Mouse (Mus musculus) ES-Bruce4 (cell line): Measurements from ENCODE around the gene Slit3. TPM values are rescaled to one million over a fixed set of nuclear protein-coding genes. Genes with fewer than 3 reads are reported as not detected.

Experiments
- H3K27ac ChIP-seq: 2 replicates; pipeline ENCODE4 v1.5.1; 2012; ENCODE audit warnings: low read length, inconsistent platforms; ENCODE audit not compliant: insufficient read depth
- H3K27me3 ChIP-seq: 2 replicates; pipeline ENCODE4 v1.6.1; 2012; ENCODE audit warnings: mild to moderate bottlenecking, low read length, inconsistent platforms; ENCODE audit not compliant: control insufficient read depth, poor library complexity, insufficient read depth, severe bottlenecking
- H3K36me3 ChIP-seq: 2 replicates; pipeline ENCODE4 v1.6.1; 2012; ENCODE audit warnings: inconsistent platforms, mild to moderate bottlenecking, low read length, moderate library complexity; ENCODE audit not compliant: control insufficient read depth, poor library complexity, insufficient read depth, severe bottlenecking
- H3K4me1 ChIP-seq: one replicate; pipeline ENCODE4 v1.8.1; 2011; ENCODE audit warnings: low read length; ENCODE audit not compliant: control insufficient read depth, insufficient read depth
- H3K4me3 ChIP-seq: 2 replicates; pipeline ENCODE4 v1.5.1; 2011; ENCODE audit warnings: low read depth, mild to moderate bottlenecking, low read length
- H3K9ac ChIP-seq: 2 replicates; pipeline ENCODE4 v1.6.1; 2012; ENCODE audit warnings: low read depth, mild to moderate bottlenecking, inconsistent platforms; ENCODE audit not compliant: poor library complexity, severe bottlenecking
- H3K9me3 ChIP-seq: replicated peaks from 2 replicates; pipeline ENCODE4 v1.6.1; 2012; ENCODE audit warnings: mild to moderate bottlenecking, low read length, inconsistent platforms; ENCODE audit not compliant: control insufficient read depth, poor library complexity, insufficient read depth, severe bottlenecking
- CTCF ChIP-seq: IDR thresholded peaks from one replicate; pipeline ENCODE4 v1.8.1; 2011; ENCODE audit warnings: low read depth, low read length
- EP300 ChIP-seq: IDR thresholded peaks from 2 replicates; pipeline ENCODE4 v1.6.1; 2011; ENCODE audit warnings: low read depth, low read length; ENCODE audit not compliant: insufficient read depth
- POLR2A ChIP-seq: IDR thresholded peaks from one replicate; pipeline ENCODE4 v1.8.1; 2011; ENCODE audit warnings: low read length; ENCODE audit not compliant: insufficient read depth
- polyA plus RNA-seq: library from polyadenylated mRNA; stranded (reverse); fragments of >200 nt; gene quantifications from 2 replicates; pipeline ENCODE4 v1.2.4, GENCODE M21; 2011; ENCODE audit warnings: low read depth; ENCODE audit not compliant: missing spikeins, insufficient read depth, insufficient read length

Slit3 gene
- polyA plus RNA-seq, 1 experiment = 2.8 TPM

DNA sequence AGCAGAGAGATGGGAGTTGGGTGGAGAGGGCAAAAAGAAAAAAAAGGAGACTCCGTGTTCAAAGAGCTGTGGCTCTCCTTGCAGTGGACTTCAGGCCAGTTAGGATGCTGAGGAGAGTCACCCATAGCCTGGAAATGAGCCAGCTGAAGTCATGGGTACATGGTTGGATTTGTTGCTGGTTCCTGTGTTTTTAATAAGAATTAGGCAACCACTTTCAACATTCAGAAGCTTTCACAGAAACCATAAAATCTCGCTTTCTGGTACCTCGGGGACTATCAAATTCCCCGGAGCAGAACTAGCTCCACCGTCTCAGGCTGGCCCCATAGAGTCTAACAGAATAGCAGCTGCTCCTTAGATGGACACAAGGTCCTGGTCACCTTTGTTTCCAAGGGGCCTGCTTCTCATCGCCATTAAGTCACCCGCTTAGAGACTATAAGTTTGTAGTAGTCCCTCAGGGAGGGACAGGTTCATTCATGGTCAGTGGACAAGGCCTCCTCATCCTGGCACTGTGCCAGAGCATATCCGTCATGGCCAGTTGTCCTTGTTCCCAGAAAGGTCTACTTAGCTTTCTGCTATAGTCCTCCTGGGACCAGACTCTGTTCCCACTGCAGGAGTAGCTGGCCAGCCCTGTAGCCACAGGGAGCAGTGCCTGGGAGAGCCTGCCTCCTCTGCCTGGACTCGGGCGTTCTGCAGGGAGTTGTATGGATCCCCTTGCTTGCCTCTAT, 505.3 kb downstream of the Slit3 start:
- Histone ChIP-seq H3K4me1 (no peaks in the 10 kb centered on the region), H3K27ac (no peak overlapping the region), H3K4me3 (no peak overlapping the region), H3K9ac (no peak overlapping the region), H3K27me3 (no peaks in the 10 kb centered on the region), H3K9me3 (no peaks in the 10 kb centered on the region), H3K36me3 (no peaks in the 10 kb centered on the region)
- no peak for TF ChIP-seq EP300
- no peak for TF ChIP-seq CTCF
- no peak for TF ChIP-seq POLR2A

- no peak overlapping the region for H3K9ac ChIP-seq
- H3K9me3 ChIP-seq = no peaks in the 10 kb centered on the region
- H3K27me3 ChIP-seq = no peaks in the 10 kb centered on the region
- no peak for TF ChIP-seq POLR2A
- TF ChIP-seq CTCF = no peak
- TF ChIP-seq EP300 = no peak
- no peak overlapping the region for H3K27ac ChIP-seq
- H3K4me3 ChIP-seq = no peak overlapping the region
- no peaks in the 10 kb centered on the region for H3K36me3 ChIP-seq
- no peaks in the 10 kb centered on the region for H3K4me1 ChIP-seq
These were observed 506.8 kb downstream of the Slit3 start for GRCm38 (mm10) chr11:35627815-35628214.

GRCm38 (mm10) chr11:35632262-35632661, 511.2 kb downstream of the Slit3 start:
- no peak overlapping the region for H3K9ac ChIP-seq
- TF ChIP-seq CTCF (no peak), EP300 (no peak), POLR2A (no peak)
- no peak overlapping the region for H3K4me3 ChIP-seq
- H3K27ac ChIP-seq = no peak overlapping the region
- H3K9me3 ChIP-seq = no peaks in the 10 kb centered on the region
- H3K27me3 ChIP-seq = no peaks in the 10 kb centered on the region
- no peaks in the 10 kb centered on the region for H3K36me3 ChIP-seq
- no peaks in the 10 kb centered on the region for H3K4me1 ChIP-seq

- TF ChIP-seq CTCF = no peak
- no peak for TF ChIP-seq POLR2A
- no peak overlapping the region for H3K27ac ChIP-seq
- H3K36me3 ChIP-seq = no peaks in the 10 kb centered on the region
- H3K9ac ChIP-seq = no peak overlapping the region
- no peaks in the 10 kb centered on the region for H3K9me3 ChIP-seq
- no peak overlapping the region for H3K4me3 ChIP-seq
- H3K27me3 ChIP-seq = no peaks in the 10 kb centered on the region
- H3K4me1 ChIP-seq = peaks cover 2% of the 10 kb centered on the region
These were observed 516.1 kb downstream of the Slit3 start for GRCm38 (mm10) chr11:35637102-35637501.

- Histone ChIP-seq H3K27me3 (no peaks in the 10 kb centered on the region), H3K4me1 (peaks cover 2% of the 10 kb centered on the region), H3K27ac (no peak overlapping the region), H3K9ac (no peak overlapping the region), H3K4me3 (no peak overlapping the region), H3K36me3 (no peaks in the 10 kb centered on the region), H3K9me3 (no peaks in the 10 kb centered on the region)
- TF ChIP-seq POLR2A (no peak), EP300 (peak; percentile 39; the same call in 1 of the 2 replicates), CTCF (no peak)
These were observed 517.9 kb downstream of the Slit3 start for GRCm38 (mm10) chr11:35638862-35639384.

- H3K27me3 ChIP-seq = no peaks in the 10 kb centered on the region
- H3K27ac ChIP-seq = no peak overlapping the region
- TF ChIP-seq CTCF (no peak), EP300 (no peak), POLR2A (no peak)
- H3K36me3 ChIP-seq = no peaks in the 10 kb centered on the region
- peaks cover 2% of the 10 kb centered on the region for H3K4me1 ChIP-seq
- no peaks in the 10 kb centered on the region for H3K9me3 ChIP-seq
- no peak overlapping the region for H3K9ac ChIP-seq
- no peak overlapping the region for H3K4me3 ChIP-seq
These were observed 518.4 kb downstream of the Slit3 start for GRCm38 (mm10) chr11:35639428-35639827.
